Mouse (Mus musculus) lung, embryonic 15.5 days (tissue): ENCODE measurements around the gene Napsa. TPM values are rescaled to one million over a fixed set of nuclear protein-coding genes. Genes with fewer than 3 reads are reported as not detected.

Source experiments
- ATAC-seq: fragments of 200-750 bp; cut with Nextera tagmentation; 2 replicates; pipeline ENCODE4 v1.8.0; 2017; ENCODE audit warnings: moderate number of reproducible peaks, borderline replicate concordance; ENCODE audit not compliant: low FRiP score, low TSS enrichment; ENCODE audit errors: extremely low read depth
- H3K27ac ChIP-seq: fragments of 300-500 bp; sonication (generic); 2 replicates; pipeline ENCODE4 v1.5.1; 2015; ENCODE audit warnings: moderate library complexity, mild to moderate bottlenecking, inconsistent platforms
- H3K27me3 ChIP-seq: fragments of 300-500 bp; sonication (generic); 2 replicates; pipeline ENCODE4 v1.6.1; 2015; ENCODE audit warnings: inconsistent platforms
- H3K36me3 ChIP-seq: fragments of 300-500 bp; sonication (generic); 2 replicates; pipeline ENCODE4 v1.6.1; 2015; ENCODE audit warnings: inconsistent platforms
- H3K4me1 ChIP-seq: fragments of 300-500 bp; sonication (generic); 2 replicates; pipeline ENCODE4 v1.6.1; 2015; ENCODE audit warnings: inconsistent platforms
- H3K4me2 ChIP-seq: fragments of 300-500 bp; sonication (generic); 2 replicates; pipeline ENCODE4 v1.6.1; 2015; ENCODE audit warnings: inconsistent platforms, mild to moderate bottlenecking, moderate library complexity
- H3K4me3 ChIP-seq: fragments of 300-500 bp; sonication (generic); 2 replicates; pipeline ENCODE4 v1.5.1; 2015; ENCODE audit warnings: mild to moderate bottlenecking, inconsistent platforms
- H3K9ac ChIP-seq: fragments of 300-500 bp; sonication (generic); 2 replicates; pipeline ENCODE4 v1.6.1; 2015; ENCODE audit warnings: inconsistent platforms
- H3K9me3 ChIP-seq: fragments of 300-500 bp; sonication (generic); 2 replicates; pipeline ENCODE4 v1.6.1; 2016; ENCODE audit warnings: inconsistent platforms
- WGBS: fragments of 180-500 bp; shearing (Covaris S2); methylation state at CpG from one replicate; pipeline ENCODE4 v1.1.7; 2015; 5-methylcytosine and 5-hydroxymethylcytosine counted together
- polyA plus RNA-seq: library from polyadenylated mRNA; unstranded; fragments of >200 nt; fragmentation: Nextera tagmentation; extraction: Ambion mirVana; gene quantifications from 2 replicates; pipeline ENCODE4 v1.2.1, GENCODE M21; 2015

Gene Napsa
- polyA plus RNA-seq, 1 experiment from 2014 or later: 42.2 TPM

GRCm38 (mm10) chr7:44603186-44603855 lies 31.1 kb downstream of the Napsa start:
- H3K27me3 ChIP-seq: peaks cover 63% of the 10 kb centered on the region
- no peak overlapping the region for H3K27ac ChIP-seq
- ATAC-seq: no peak
- no peaks in the 10 kb centered on the region for H3K36me3 ChIP-seq
- H3K4me2 ChIP-seq: peak overlapping the region; percentile 54
- H3K4me3 ChIP-seq: peak overlapping the region; percentile 25
- under 1% methylated on average over 20 of the region's 20 CpGs for WGBS
- no peaks in the 10 kb centered on the region for H3K9me3 ChIP-seq
- no peak overlapping the region for H3K9ac ChIP-seq
- peaks cover 25% of the 10 kb centered on the region for H3K4me1 ChIP-seq

- Histone ChIP-seq H3K9ac (no peak overlapping the region), H3K36me3 (no peaks in the 10 kb centered on the region), H3K4me2 (peak overlapping the region; percentile 54), H3K4me3 (peak overlapping the region; percentile 25), H3K4me1 (peaks cover 25% of the 10 kb centered on the region), H3K27ac (no peak overlapping the region), H3K27me3 (peaks cover 63% of the 10 kb centered on the region), H3K9me3 (no peaks in the 10 kb centered on the region)
- peak; percentile 59; the same call in 1 of the 2 replicates for ATAC-seq
- under 1% methylated on average over 23 of the region's 25 CpGs for WGBS
These were observed 32.0 kb downstream of the Napsa start for GRCm38 (mm10) chr7:44604139-44604606.

DNA sequence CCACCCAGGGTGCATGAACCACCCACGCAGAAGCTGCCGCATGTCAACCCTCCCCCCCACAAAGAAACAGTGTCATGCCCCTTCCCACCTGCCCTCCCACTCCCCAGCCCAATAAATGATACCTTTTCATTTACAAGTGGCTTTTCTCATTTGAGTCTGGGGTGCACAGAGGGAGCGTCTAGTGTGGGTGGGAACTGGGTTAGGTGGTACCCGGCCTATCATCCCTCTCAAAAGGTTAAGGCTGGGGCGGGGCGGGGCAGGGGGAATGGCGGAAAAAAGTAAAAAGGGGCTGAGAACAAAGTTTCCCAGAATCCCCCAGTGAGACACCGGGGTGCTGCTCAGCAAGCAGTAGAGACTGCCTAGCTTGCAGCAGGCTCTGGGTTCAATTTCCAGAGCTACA lies 32.4 kb downstream of the Napsa start:
- peak overlapping the region; percentile 54 for H3K4me2 ChIP-seq
- no peaks in the 10 kb centered on the region for H3K36me3 ChIP-seq
- ATAC-seq: no peak
- no peak overlapping the region for H3K9ac ChIP-seq
- H3K4me1 ChIP-seq: peaks cover 25% of the 10 kb centered on the region
- H3K27ac ChIP-seq: no peak overlapping the region
- WGBS: 4% methylated on average over 6 of the region's 8 CpGs
- H3K9me3 ChIP-seq: no peaks in the 10 kb centered on the region
- H3K27me3 ChIP-seq: peaks cover 63% of the 10 kb centered on the region
- peak overlapping the region; percentile 25 for H3K4me3 ChIP-seq

- no peak overlapping the region for H3K4me3 ChIP-seq
- no peak for ATAC-seq
- H3K27me3 ChIP-seq: peaks cover 60% of the 10 kb centered on the region
- no peaks in the 10 kb centered on the region for H3K36me3 ChIP-seq
- no peak overlapping the region for H3K27ac ChIP-seq
- peaks cover 25% of the 10 kb centered on the region for H3K4me1 ChIP-seq
- no peaks in the 10 kb centered on the region for H3K9me3 ChIP-seq
- no peak overlapping the region for H3K9ac ChIP-seq
- WGBS: 46% methylated on average over 7 of the region's 7 CpGs
- H3K4me2 ChIP-seq: no peak overlapping the region
These were observed 33.3 kb downstream of the Napsa start for GRCm38 (mm10) chr7:44605436-44605835.

GRCm38 (mm10) chr7:44606171-44606901 lies 34.2 kb downstream of the Napsa start:
- ATAC-seq: no peak
- no peak overlapping the region for H3K9ac ChIP-seq
- H3K27me3 ChIP-seq: peaks cover 51% of the 10 kb centered on the region
- H3K27ac ChIP-seq: no peak overlapping the region
- peaks cover 25% of the 10 kb centered on the region for H3K4me1 ChIP-seq
- no peaks in the 10 kb centered on the region for H3K9me3 ChIP-seq
- H3K4me2 ChIP-seq: no peak overlapping the region
- H3K4me3 ChIP-seq: no peak overlapping the region
- 11% methylated on average over 29 of the region's 29 CpGs for WGBS
- H3K36me3 ChIP-seq: no peaks in the 10 kb centered on the region

DNA sequence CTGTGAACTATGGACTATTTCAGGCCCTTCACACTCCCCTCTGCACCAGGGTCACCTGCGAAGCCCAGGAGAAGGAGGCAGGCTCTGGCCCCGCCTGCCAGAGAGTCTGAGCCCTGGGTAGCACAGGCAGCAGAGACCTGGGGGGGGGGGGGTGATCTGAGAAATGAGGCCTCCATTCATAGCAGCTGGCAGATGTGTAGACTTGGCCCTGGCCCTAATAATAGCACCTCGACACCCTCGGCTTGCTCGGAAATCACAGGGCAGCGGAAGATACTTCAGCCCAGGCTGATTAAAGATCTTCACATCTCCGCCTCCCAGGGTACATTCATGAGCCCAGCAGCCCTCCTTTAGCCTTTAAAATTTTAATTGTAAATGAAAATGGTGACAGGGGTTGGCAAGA lies 40.0 kb downstream of the Napsa start:
- H3K4me1 ChIP-seq: 0 out of 2 replicates have a peak, but pooled peaks cover 4% of the 10 kb centered on the region
- no peak overlapping the region for H3K9ac ChIP-seq
- H3K4me2 ChIP-seq: no peak overlapping the region
- H3K27ac ChIP-seq: no peak overlapping the region
- no peak overlapping the region for H3K4me3 ChIP-seq
- H3K27me3 ChIP-seq: peaks cover 4% of the 10 kb centered on the region; the same call in 1 of the 2 replicates
- H3K36me3 ChIP-seq: no peaks in the 10 kb centered on the region
- 65% methylated on average over 7 of the region's 7 CpGs for WGBS
- H3K9me3 ChIP-seq: no peaks in the 10 kb centered on the region
- no peak for ATAC-seq

DNA sequence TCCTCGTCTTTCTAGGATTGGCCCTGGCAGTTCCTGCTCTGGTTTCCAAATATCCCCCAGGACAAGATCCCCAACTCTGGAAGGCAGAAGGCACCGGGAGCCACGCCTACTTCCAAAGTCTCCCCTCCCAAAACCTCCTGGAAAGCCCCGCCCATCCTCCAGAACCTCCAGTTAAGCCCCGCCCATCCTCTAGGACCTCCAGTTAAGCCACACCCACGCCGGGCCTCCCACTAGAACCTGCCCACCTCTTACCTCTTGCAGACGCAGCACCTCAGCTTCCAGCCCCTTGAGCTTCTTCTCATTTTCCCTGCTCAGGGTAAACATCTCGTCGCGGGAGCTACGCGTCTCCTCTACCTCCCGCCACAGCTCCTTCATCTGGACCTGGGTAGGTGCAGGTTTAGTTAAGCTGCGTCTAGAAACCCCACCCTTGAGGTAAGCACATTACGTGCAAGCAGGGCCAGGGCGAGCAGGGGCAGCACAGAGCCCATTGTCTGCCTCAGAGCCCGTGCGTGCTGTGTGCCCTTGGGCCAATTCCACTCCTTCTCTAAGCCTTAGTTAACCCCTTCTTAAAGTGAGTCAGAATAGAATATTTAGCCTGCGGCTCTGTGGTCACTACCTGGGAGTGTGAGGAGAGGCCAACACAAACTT lies 42.0 kb downstream of the Napsa start:
- H3K9me3 ChIP-seq: no peaks in the 10 kb centered on the region
- H3K27me3 ChIP-seq: peaks cover 4% of the 10 kb centered on the region; the same call in 1 of the 2 replicates
- H3K36me3 ChIP-seq: no peaks in the 10 kb centered on the region
- H3K4me1 ChIP-seq: 0 out of 2 replicates have a peak, but pooled peaks cover 4% of the 10 kb centered on the region
- peak overlapping the region; percentile 11; the same call in 1 of the 2 replicates for H3K4me2 ChIP-seq
- H3K27ac ChIP-seq: peak overlapping the region; percentile 2; the same call in 1 of the 2 replicates
- ATAC-seq: peak; percentile 64
- 8% methylated on average over 20 of the region's 20 CpGs for WGBS
- H3K9ac ChIP-seq: no peak overlapping the region
- H3K4me3 ChIP-seq: no peak overlapping the region

DNA sequence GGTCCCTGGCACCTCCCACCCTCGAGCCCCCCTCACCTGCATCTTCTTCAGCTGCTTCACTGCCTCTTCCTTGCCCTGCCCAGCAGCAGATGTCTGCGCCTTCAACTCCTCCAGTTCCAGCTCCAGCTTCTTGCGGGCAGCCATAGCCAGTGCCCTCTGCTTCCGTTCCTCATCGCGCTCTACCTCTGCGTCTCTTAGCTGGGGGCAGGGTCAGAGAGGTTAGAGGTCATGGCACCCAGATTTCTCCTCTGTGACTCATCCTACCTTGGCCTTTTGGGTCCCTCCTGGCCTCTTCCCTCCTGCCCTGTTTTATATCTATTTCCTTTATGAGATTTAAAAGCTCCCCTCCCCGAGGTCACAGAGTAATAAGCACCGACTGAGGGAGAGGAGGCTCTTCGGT lies 43.1 kb downstream of the Napsa start:
- 9% methylated on average over 10 of the region's 10 CpGs for WGBS
- H3K9ac ChIP-seq: no peak overlapping the region
- no peak overlapping the region for H3K4me3 ChIP-seq
- no peak for ATAC-seq
- peaks cover 8% of the 10 kb centered on the region for H3K36me3 ChIP-seq
- no peak overlapping the region for H3K27ac ChIP-seq
- no peak overlapping the region for H3K4me2 ChIP-seq
- peaks cover 4% of the 10 kb centered on the region; the same call in 1 of the 2 replicates for H3K27me3 ChIP-seq
- H3K4me1 ChIP-seq: 0 out of 2 replicates have a peak, but pooled peaks cover 4% of the 10 kb centered on the region
- no peaks in the 10 kb centered on the region for H3K9me3 ChIP-seq

- 0 out of 2 replicates have a peak, but pooled peaks cover 4% of the 10 kb centered on the region for H3K4me1 ChIP-seq
- no peak for ATAC-seq
- no peak overlapping the region for H3K4me2 ChIP-seq
- H3K27ac ChIP-seq: no peak overlapping the region
- H3K9ac ChIP-seq: no peak overlapping the region
- 68% methylated on average over 14 of the region's 14 CpGs for WGBS
- no peaks in the 10 kb centered on the region for H3K9me3 ChIP-seq
- no peak overlapping the region for H3K4me3 ChIP-seq
- peaks cover 11% of the 10 kb centered on the region for H3K36me3 ChIP-seq
- peaks cover 4% of the 10 kb centered on the region; the same call in 1 of the 2 replicates for H3K27me3 ChIP-seq
These were observed 43.8 kb downstream of the Napsa start for GRCm38 (mm10) chr7:44615987-44616386.

GRCm38 (mm10) chr7:44617059-44617458 lies 44.9 kb downstream of the Napsa start:
- Histone ChIP-seq H3K27me3 (peaks cover 4% of the 10 kb centered on the region; the same call in 1 of the 2 replicates), H3K36me3 (peaks cover 11% of the 10 kb centered on the region), H3K27ac (no peak overlapping the region), H3K9me3 (no peaks in the 10 kb centered on the region), H3K4me1 (0 out of 2 replicates have a peak, but pooled peaks cover 4% of the 10 kb centered on the region), H3K4me3 (no peak overlapping the region), H3K9ac (no peak overlapping the region), H3K4me2 (no peak overlapping the region)
- 67% methylated on average over 3 of the region's 3 CpGs for WGBS
- ATAC-seq: no peak

DNA sequence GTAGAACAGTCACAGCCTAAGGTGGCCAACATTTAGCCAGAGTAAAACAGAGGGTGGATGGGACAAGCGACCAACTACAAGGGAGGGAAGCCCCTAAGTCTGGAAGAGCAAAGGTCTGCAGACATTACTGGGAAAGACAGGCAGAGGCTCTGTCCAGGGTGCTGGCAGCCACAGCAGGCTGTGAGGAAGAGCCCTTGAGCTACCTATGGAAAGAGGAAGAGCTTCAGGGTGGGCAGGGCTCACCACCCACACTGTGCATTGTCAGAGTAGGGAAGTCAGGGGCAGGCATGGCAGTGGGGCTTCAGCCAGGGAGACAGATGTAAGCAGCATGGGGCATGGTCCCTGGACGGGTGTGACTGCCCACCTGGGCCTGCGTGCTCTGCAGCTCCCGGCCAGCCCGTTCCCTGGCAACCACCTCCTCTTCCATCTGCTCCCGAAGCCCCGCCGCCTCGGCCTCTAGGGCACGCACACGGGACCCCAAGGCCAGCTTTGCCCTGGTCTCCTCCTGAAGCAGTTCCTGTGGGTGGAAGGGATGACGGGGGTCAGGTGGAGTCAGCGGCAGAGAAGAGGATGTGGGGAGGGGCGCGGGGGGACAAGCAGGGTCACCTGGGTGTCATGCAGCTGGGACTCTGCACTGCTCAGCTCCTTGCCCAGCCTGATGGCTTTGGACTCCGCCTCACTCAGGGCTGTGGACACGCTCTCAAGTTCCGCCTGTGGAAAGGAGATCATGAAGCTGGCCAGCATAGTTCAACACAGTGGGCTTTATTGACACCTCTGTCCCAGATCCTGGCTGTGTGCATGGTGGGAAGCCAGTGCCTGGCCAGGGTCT lies 51.7 kb downstream of the Napsa start:
- Histone ChIP-seq H3K4me1 (no peaks in the 10 kb centered on the region), H3K27ac (no peak overlapping the region), H3K9ac (no peak overlapping the region), H3K4me2 (no peak overlapping the region), H3K4me3 (no peak overlapping the region), H3K36me3 (peaks cover 14% of the 10 kb centered on the region), H3K27me3 (no peaks in the 10 kb centered on the region), H3K9me3 (no peaks in the 10 kb centered on the region)
- ATAC-seq: no peak
- 28% methylated on average over 18 of the region's 18 CpGs for WGBS
